Mouse (Mus musculus) cortical plate, adult 2 months (tissue): Measurements from ENCODE around the gene Fthl17b.
"Not testable (repeated sequence)": the region's sequence is repeated elsewhere in the genome, so short reads cannot be mapped to it uniquely, and the experiment has no call there.

Experiments
- CTCF ChIP-seq: fragments of 200-500 bp; IDR thresholded peaks from 2 replicates; pipeline ENCODE4 v1.5.1; 2011; ENCODE audit warnings: mild to moderate bottlenecking, control low read depth, low read length; ENCODE audit not compliant: insufficient read depth; ENCODE audit errors: extremely low read depth
- POLR2A ChIP-seq: fragments of 200-500 bp; IDR thresholded peaks from 2 replicates; pipeline ENCODE4 v1.6.1; 2011; ENCODE audit warnings: mild to moderate bottlenecking, low read length, control low read depth; ENCODE audit not compliant: insufficient read depth; ENCODE audit errors: extremely low read depth

DNA sequence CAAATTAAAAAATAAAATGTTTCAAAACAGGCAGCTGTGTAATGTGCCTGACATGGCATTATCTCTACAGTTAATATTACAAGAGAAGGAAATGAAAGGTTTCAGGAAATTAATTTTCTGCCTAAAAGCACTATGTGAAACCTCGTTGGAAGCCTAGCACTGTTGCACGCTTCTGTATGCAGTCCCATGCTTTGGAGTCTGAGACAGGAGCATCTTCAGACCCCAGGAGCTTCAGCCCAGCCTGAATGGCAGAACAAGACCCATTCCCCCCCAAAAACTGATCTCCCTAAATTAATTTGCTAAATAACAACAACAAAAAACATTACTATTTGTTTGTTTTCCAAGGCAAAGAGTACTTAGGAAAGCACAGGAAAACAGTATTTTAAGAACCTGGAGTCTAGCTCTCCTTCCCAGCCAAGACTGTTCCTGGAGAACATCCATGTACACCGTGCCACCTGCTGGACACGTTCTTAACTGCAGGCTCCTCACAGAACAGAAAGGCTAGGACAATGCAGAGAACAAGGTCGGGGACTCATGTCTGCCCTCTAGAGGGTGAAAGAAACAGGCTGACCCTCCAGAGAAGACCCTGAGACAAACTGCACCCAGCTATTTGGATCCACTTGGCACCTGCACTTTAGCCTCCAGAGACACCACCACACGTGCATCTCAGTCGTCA, 14.5 kb downstream of the Fthl17b start:
- not testable (repeated sequence) for TF ChIP-seq POLR2A
- peak; percentile 61 for TF ChIP-seq CTCF
